Mouse (Mus musculus) spleen, adult 2 months (tissue): ENCODE measurements at regions not wholly inside any gene's neighbourhood (a gene's known extent, or its start where the extent isn't known, plus 50 kb on each side); places are given as distances from the start of the nearest gene placed in this dataset.

Experiments
- CTCF ChIP-seq: fragments of 200-500 bp; IDR thresholded peaks from 2 replicates; pipeline ENCODE4 v1.5.1; 2011; ENCODE audit warnings: mild to moderate bottlenecking, inconsistent platforms; ENCODE audit not compliant: insufficient read depth, insufficient read length, insufficient replicate concordance; ENCODE audit errors: extremely low read depth
- POLR2A ChIP-seq: fragments of 200-500 bp; IDR thresholded peaks from 2 replicates; pipeline ENCODE4 v1.6.1; 2011; ENCODE audit warnings: low read depth, low read length, inconsistent platforms

DNA sequence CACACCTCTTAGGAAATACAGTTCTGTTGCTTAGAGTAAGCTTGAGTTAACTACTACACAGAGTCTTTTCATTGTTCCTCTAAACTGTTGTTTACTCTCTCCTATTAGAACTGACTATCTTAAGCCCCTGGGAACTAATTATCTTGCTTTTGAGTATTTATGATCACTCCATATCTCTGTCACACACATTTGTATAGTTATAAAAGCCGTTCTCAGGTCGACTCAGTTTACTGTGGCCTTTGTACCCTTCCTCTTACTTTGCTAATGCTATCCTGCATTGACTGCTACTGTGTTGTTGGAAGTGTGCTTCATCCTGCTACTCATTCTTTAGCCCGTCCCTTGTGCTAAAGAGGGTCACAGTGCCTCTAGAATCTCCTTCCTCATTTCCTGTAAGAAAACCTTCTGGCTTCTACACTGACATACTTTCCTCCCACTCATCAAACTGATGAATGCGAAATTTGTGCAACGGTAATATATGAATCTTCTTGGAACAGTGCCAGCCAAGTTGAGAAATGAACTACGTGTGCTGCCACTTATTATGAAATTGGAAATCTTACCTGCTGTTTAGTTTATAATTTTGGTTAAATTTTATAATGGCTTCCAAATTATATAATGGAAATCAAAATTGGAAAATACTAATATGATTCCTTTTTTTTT is 119.8 kb upstream of the Cblb start:
- TF ChIP-seq CTCF (no peak), POLR2A (no peak)
